Mouse (Mus musculus) neural tube, embryonic 13.5 days (tissue): ENCODE data around the gene Ddr2. TPM values are rescaled to one million over a fixed set of nuclear protein-coding genes. Genes with fewer than 3 reads are reported as not detected.
"Not testable (repeated sequence)": the region's sequence is repeated elsewhere in the genome, so short reads cannot be mapped to it uniquely, and the experiment has no call there.

ENCODE experiments used
- ATAC-seq: fragments of 200-750 bp; cut with Nextera tagmentation; 2 replicates; pipeline ENCODE4 v1.8.0; 2017; ENCODE audit warnings: low read depth, mild to moderate bottlenecking, moderate TSS enrichment, moderate library complexity
- H3K27ac ChIP-seq: fragments of 300-500 bp; sonication (generic); replicated peaks from 2 replicates; pipeline ENCODE4 v1.5.1; 2015; ENCODE audit warnings: moderate library complexity, mild to moderate bottlenecking, inconsistent platforms
- H3K27me3 ChIP-seq: fragments of 300-500 bp; sonication (generic); 2 replicates; pipeline ENCODE4 v1.6.1; 2015; ENCODE audit warnings: mild to moderate bottlenecking, inconsistent platforms
- H3K36me3 ChIP-seq: fragments of 300-500 bp; sonication (generic); 2 replicates; pipeline ENCODE4 v1.6.1; 2015; ENCODE audit warnings: mild to moderate bottlenecking, inconsistent platforms
- H3K4me1 ChIP-seq: fragments of 300-500 bp; sonication (generic); replicated peaks from 2 replicates; pipeline ENCODE4 v1.6.1; 2015; ENCODE audit warnings: inconsistent platforms
- H3K4me2 ChIP-seq: fragments of 300-500 bp; sonication (generic); 2 replicates; pipeline ENCODE4 v1.6.1; 2015; ENCODE audit warnings: inconsistent platforms, mild to moderate bottlenecking, moderate library complexity
- H3K4me3 ChIP-seq: fragments of 300-500 bp; sonication (generic); 2 replicates; pipeline ENCODE4 v1.5.1; 2015; ENCODE audit warnings: mild to moderate bottlenecking, inconsistent platforms
- H3K9ac ChIP-seq: fragments of 300-500 bp; sonication (generic); 2 replicates; pipeline ENCODE4 v1.6.1; 2015; ENCODE audit warnings: moderate library complexity, mild to moderate bottlenecking, inconsistent platforms
- H3K9me3 ChIP-seq: fragments of 300-500 bp; sonication (generic); 2 replicates; pipeline ENCODE4 v1.6.1; 2016; ENCODE audit warnings: inconsistent platforms
- WGBS: fragments of 180-500 bp; shearing (Covaris S2); methylation state at CpG from one replicate; pipeline ENCODE4 v1.1.7; 2015; 5-methylcytosine and 5-hydroxymethylcytosine counted together
- polyA plus RNA-seq: library from polyadenylated mRNA; unstranded; fragments of >200 nt; fragmentation: Nextera tagmentation; extraction: Ambion mirVana; gene quantifications from 2 replicates; pipeline ENCODE4 v1.2.1, GENCODE M21; 2015

Ddr2 gene
- polyA plus RNA-seq, 1 experiment from 2014 or later = 10.2 TPM

- Histone ChIP-seq H3K36me3 (peaks cover 42% of the 10 kb centered on the region), H3K27ac (no peak overlapping the region), H3K4me3 (no peak overlapping the region), H3K9ac (no peak overlapping the region), H3K27me3 (no peaks in the 10 kb centered on the region), H3K4me2 (no peak overlapping the region), H3K4me1 (no peaks in the 10 kb centered on the region), H3K9me3 (no peaks in the 10 kb centered on the region)
- ATAC-seq = no peak
- 94% methylated on average over 5 of the region's 5 CpGs for WGBS
These were observed 31.1 kb upstream of the Ddr2 start for GRCm38 (mm10) chr1:170141626-170142025.

- H3K4me2 ChIP-seq = no peak overlapping the region
- H3K9ac ChIP-seq = no peak overlapping the region
- no peak overlapping the region for H3K4me3 ChIP-seq
- no peaks in the 10 kb centered on the region for H3K4me1 ChIP-seq
- no peaks in the 10 kb centered on the region for H3K27me3 ChIP-seq
- H3K9me3 ChIP-seq = no peaks in the 10 kb centered on the region
- H3K27ac ChIP-seq = no peak overlapping the region
- 30% methylated on average over 7 of the region's 7 CpGs for WGBS
- peaks cover 6% of the 10 kb centered on the region for H3K36me3 ChIP-seq
- peak; percentile 59; the same call in 1 of the 2 replicates for ATAC-seq
These were observed 25.9 kb upstream of the Ddr2 start for GRCm38 (mm10) chr1:170136351-170137009.

- no peak for ATAC-seq
- H3K9ac ChIP-seq = no peak overlapping the region
- H3K36me3 ChIP-seq = no peaks in the 10 kb centered on the region
- H3K9me3 ChIP-seq = no peaks in the 10 kb centered on the region
- H3K27me3 ChIP-seq = no peaks in the 10 kb centered on the region
- no peak overlapping the region for H3K4me3 ChIP-seq
- H3K27ac ChIP-seq = no peak overlapping the region
- H3K4me1 ChIP-seq = no peaks in the 10 kb centered on the region
- WGBS = 89% methylated on average over 8 of the region's 8 CpGs
- no peak overlapping the region for H3K4me2 ChIP-seq
These were observed 23.7 kb upstream of the Ddr2 start for GRCm38 (mm10) chr1:170134264-170134663.

GRCm38 (mm10) chr1:170130962-170131361 is 20.4 kb upstream of the Ddr2 start:
- Histone ChIP-seq H3K4me1 (no peaks in the 10 kb centered on the region), H3K27me3 (no peaks in the 10 kb centered on the region), H3K4me3 (no peak overlapping the region), H3K27ac (no peak overlapping the region), H3K9me3 (no peaks in the 10 kb centered on the region), H3K4me2 (no peak overlapping the region), H3K36me3 (no peaks in the 10 kb centered on the region), H3K9ac (no peak overlapping the region)
- 76% methylated on average over 3 of the region's 3 CpGs for WGBS
- ATAC-seq = no peak

GRCm38 (mm10) chr1:170124644-170125043 is 14.1 kb upstream of the Ddr2 start:
- Histone ChIP-seq H3K4me1 (no peaks in the 10 kb centered on the region), H3K9me3 (no peaks in the 10 kb centered on the region), H3K36me3 (no peaks in the 10 kb centered on the region), H3K27ac (no peak overlapping the region), H3K9ac (no peak overlapping the region), H3K4me2 (no peak overlapping the region), H3K4me3 (no peak overlapping the region), H3K27me3 (no peaks in the 10 kb centered on the region)
- no peak for ATAC-seq
- 70% methylated on average over 2 of the region's 2 CpGs for WGBS

- Histone ChIP-seq H3K36me3 (no peaks in the 10 kb centered on the region), H3K4me2 (no peak overlapping the region), H3K9me3 (no peaks in the 10 kb centered on the region), H3K9ac (no peak overlapping the region), H3K27me3 (no peaks in the 10 kb centered on the region), H3K4me1 (no peaks in the 10 kb centered on the region), H3K27ac (no peak overlapping the region), H3K4me3 (no peak overlapping the region)
- 79% methylated on average over 6 of the region's 6 CpGs for WGBS
- no peak for ATAC-seq
These were observed 3.1 kb upstream of the Ddr2 start for GRCm38 (mm10) chr1:170113616-170114015.

GRCm38 (mm10) chr1:170112261-170112660 is 1.7 kb upstream of the Ddr2 start:
- 0 out of 2 replicates have a peak overlapping the region, but pooled peaks have one; percentile 9 for H3K4me2 ChIP-seq
- no peak overlapping the region for H3K27ac ChIP-seq
- no peaks in the 10 kb centered on the region for H3K27me3 ChIP-seq
- no peak overlapping the region for H3K4me3 ChIP-seq
- H3K9me3 ChIP-seq = no peaks in the 10 kb centered on the region
- no peak for ATAC-seq
- WGBS = 91% methylated on average over 10 of the region's 10 CpGs
- no peaks in the 10 kb centered on the region for H3K36me3 ChIP-seq
- no peak overlapping the region for H3K9ac ChIP-seq
- H3K4me1 ChIP-seq = no peaks in the 10 kb centered on the region

GRCm38 (mm10) chr1:170111651-170112226 is 1.2 kb upstream of the Ddr2 start:
- no peak overlapping the region for H3K4me3 ChIP-seq
- H3K27me3 ChIP-seq = no peaks in the 10 kb centered on the region
- no peak overlapping the region for H3K27ac ChIP-seq
- no peaks in the 10 kb centered on the region for H3K9me3 ChIP-seq
- no peak for ATAC-seq
- no peaks in the 10 kb centered on the region for H3K4me1 ChIP-seq
- WGBS = 85% methylated on average over 16 of the region's 16 CpGs
- H3K36me3 ChIP-seq = no peaks in the 10 kb centered on the region
- peak overlapping the region; percentile 9; the same call in 1 of the 2 replicates for H3K4me2 ChIP-seq
- H3K9ac ChIP-seq = no peak overlapping the region

- peak overlapping the region; percentile 36 for H3K9ac ChIP-seq
- no peak for ATAC-seq
- no peaks in the 10 kb centered on the region for H3K9me3 ChIP-seq
- WGBS = 78% methylated on average over 19 of the region's 19 CpGs
- H3K4me1 ChIP-seq = no peaks in the 10 kb centered on the region
- H3K36me3 ChIP-seq = no peaks in the 10 kb centered on the region
- peak overlapping the region; percentile 73 for H3K27ac ChIP-seq
- peak overlapping the region; percentile 26 for H3K4me3 ChIP-seq
- H3K4me2 ChIP-seq = peak overlapping the region; percentile 30
- no peaks in the 10 kb centered on the region for H3K27me3 ChIP-seq
These were observed 616 bp downstream of the Ddr2 start for GRCm38 (mm10) chr1:170109776-170110515.

- H3K4me3 ChIP-seq, H3K4me2 ChIP-seq, H3K27ac ChIP-seq, ATAC-seq, H3K9me3 ChIP-seq, H3K9ac ChIP-seq, H3K36me3 ChIP-seq, H3K4me1 ChIP-seq, H3K27me3 ChIP-seq: not testable (repeated sequence)
- WGBS = 87% methylated on average over 6 of the region's 6 CpGs
These were observed 7.7 kb downstream of the Ddr2 start for GRCm38 (mm10) chr1:170102814-170103213.

GRCm38 (mm10) chr1:170086631-170087030 is 23.9 kb downstream of the Ddr2 start:
- no peaks in the 10 kb centered on the region for H3K27me3 ChIP-seq
- no peaks in the 10 kb centered on the region for H3K36me3 ChIP-seq
- H3K4me1 ChIP-seq = no peaks in the 10 kb centered on the region
- 90% methylated on average over 7 of the region's 7 CpGs for WGBS
- ATAC-seq = no peak
- no peaks in the 10 kb centered on the region for H3K9me3 ChIP-seq
- no peak overlapping the region for H3K4me2 ChIP-seq
- H3K9ac ChIP-seq = no peak overlapping the region
- H3K27ac ChIP-seq = no peak overlapping the region
- H3K4me3 ChIP-seq = no peak overlapping the region

- ATAC-seq = no peak
- Histone ChIP-seq H3K4me3 (no peak overlapping the region), H3K4me1 (no peaks in the 10 kb centered on the region), H3K4me2 (no peak overlapping the region), H3K36me3 (no peaks in the 10 kb centered on the region), H3K27me3 (no peaks in the 10 kb centered on the region), H3K9ac (no peak overlapping the region), H3K9me3 (no peaks in the 10 kb centered on the region), H3K27ac (no peak overlapping the region)
- 85% methylated on average over 12 of the region's 12 CpGs for WGBS
These were observed 26.3 kb downstream of the Ddr2 start for GRCm38 (mm10) chr1:170084151-170084796.
